Mouse (Mus musculus) adrenal gland, postnatal 25 days (tissue): ENCODE measurements around the gene Gls. TPM values are rescaled to one million over a fixed set of nuclear protein-coding genes. Genes with fewer than 3 reads are reported as not detected.
A peak's percentile ranks its signal among the peaks of the same experiment; 100 is the strongest.

ENCODE experiments used
- DNase-seq: peaks from one replicate; pipeline ENCODE4 v3.0.0; 2021; ENCODE audit warnings: mixed read lengths
- total RNA-seq: library from RNA; stranded (reverse); gene quantifications from 2 replicates; pipeline ENCODE4 v1.2.3, GENCODE M21; 2021

The Gls gene
- total RNA-seq, 1 experiment from 2014 or later: 104 TPM

DNA sequence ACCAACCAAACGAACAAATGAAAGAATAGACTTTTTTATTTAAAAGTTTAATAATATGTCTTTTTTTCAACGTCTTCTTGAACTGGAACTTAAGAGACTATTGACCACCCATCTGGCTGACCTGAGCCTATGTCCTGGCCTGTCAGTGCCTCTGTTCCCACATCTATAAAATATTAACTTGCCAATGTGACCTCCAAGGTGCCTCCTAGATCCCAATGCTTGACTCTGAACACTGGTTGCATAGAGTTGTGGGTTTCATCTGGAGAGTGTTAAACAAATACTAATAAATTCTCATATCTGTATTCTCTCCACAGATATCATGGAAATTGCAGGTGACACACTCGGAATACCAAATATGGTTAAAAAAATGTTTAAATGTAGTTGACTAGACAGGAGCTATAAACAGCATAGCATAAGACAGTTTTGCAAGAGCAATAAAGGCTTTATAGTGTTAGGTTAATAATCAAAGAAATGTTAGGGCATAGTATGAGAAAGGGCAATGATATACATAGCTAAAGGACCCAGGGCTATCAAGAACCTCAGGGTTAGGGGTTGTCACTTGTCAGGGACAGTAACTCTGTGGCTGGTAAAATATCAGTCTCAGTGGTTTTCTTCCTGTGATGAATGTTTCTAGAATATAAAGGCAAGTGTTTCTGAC lies 16.0 kb upstream of the Gls start:
- DNase-seq: no peak

DNA sequence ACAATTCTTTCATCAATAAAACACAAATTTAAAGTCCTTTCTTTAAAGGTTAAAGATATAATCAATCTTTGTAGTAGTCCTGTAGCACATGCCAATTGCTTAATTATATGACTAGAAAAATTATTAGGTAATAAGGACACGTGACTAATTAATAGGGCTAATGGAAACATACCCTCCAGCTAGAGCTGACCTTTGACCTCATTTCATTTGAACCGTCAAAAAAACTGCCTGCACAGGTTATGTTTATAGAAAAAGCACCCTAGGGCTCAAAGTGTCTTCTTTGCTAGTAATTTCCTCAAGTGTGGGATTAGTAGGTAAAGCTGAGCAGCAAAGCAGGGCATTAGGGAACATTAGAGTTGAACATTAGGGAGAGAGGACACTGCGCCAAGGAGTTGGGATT lies 9.2 kb upstream of the Gls start:
- no peak for DNase-seq

DNA sequence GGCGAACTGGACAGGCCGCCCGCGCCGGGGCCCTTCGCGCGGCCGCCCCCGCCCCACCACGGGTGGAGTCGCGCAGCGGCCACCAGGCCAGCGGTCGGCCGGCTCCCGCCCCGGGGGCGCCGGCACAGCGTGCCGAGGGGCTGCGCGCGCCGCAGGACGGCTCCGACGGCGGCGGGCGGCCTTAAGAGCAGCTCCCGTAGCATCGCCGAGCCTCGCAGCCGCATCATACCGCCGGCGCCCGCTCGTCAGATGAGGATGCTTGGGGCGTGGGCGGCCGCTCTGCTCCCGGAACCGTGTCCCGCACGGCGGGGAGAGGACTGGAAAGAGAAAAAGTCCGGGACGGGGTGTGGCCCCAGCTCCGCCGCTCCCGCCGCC lies 279 bp downstream of the Gls start:
- no peak for DNase-seq

DNA sequence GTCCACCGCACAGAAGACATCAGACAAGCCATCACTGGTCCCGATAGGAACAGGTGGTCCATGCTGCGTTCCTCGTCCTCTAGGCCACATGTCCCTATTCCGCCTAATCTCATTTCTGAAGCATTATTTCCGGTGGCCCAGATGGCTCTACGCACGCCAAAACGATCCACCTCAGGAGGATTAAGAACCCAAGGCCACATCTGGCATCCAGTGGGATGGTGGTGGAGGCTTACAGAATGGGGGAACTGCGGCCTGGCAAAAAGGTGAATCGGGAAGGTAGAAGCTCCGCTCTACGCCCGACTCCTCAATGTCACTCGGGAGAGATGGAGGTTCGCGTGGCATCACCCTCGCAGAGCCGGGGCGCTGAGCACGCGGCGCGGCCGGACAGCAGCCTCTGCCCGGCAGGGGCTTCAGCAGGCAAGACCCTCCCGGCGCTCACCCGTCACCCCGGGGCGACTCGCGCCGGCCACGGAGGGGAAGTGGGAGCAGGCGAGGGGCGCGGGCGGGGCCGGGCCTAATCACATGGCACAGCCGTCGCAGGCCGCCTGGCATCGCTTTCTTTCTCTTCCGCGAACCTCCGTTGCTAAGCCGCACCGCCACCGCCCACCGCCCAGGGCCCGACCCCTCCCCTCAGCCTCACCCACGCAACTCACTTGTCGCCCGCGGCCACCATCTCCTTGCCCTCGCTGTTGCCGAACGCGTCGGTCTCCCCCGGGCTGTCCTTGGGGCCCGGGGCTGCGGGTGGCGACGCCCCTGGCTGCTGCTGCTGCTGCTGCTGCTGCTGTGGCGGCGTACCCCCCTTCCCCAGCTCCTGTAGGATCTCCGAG lies 880 bp downstream of the Gls start:
- peak; percentile 67 for DNase-seq

DNA sequence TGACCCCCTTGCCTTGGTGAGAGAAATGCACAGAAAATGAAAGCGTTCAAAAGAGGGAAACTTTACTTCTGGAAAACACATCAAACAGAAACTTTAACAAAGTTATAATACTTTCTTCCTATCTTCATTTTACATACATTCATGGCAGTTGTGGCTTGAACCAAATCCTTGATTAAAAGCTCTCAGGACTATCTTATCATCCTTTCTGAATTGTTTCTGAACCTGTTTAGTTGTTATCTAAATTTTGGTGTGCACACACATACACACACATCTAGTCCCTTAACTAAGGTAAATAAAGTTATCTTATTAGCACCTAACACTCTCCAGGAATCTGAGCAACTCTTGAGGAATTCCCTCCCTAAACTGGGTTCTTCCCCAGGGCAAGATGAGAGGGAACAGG lies 2.6 kb downstream of the Gls start:
- DNase-seq: no peak

DNA sequence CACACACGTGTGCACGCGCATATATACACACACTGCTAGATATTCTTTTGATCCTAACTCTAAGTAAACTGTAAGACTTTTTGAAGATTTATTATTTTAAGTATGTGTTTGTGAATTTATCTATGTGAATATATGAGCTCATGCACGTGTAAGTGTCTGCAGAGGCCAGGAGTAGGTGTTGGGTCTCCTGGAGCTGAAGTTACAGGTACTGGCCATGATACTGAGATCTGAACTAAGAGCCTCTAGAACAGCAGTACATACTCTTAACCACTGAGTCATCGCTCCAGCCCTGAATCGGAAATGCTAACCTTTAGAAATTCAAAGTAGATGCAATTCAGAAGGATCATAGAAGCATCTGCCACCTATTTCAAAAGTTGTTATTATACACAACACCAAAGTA lies 4.9 kb downstream of the Gls start:
- no peak for DNase-seq

DNA sequence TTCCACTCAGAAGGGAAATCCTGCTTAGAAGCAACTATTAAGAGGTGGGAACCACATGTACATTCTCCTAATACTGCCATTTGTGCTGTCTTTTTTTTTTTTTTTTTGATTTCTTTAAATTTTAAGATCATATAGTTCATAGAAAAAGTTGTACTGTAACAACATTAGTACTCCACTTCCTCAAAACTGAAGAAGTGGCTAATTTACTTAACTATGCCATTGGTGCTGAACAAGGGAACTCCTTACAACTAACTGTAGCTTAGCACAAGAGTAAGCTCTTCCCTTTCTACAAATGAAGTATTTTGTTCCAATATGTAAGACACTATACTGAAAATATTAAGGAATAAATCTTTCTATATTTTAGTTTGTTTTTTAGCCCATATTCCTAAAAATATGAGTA lies 6.6 kb downstream of the Gls start:
- no peak for DNase-seq

DNA sequence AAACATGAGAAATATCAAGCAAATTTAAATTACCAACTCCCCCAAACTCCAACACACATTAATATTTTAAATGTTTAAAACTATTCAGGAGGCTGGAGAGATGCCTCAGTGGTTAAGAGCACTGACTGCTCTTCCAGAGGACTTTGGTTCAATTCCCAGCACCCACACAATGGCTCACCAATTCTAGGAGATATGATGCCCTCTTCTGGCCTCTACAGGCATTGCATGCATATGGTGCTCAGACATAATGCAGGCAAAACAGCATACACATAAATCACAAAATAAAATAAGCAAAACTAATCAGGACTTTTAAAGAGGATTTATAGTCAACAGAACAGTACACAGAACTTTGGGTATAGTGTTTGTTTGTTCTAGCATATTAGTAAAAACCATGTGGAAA lies 16.3 kb downstream of the Gls start:
- DNase-seq: no peak

DNA sequence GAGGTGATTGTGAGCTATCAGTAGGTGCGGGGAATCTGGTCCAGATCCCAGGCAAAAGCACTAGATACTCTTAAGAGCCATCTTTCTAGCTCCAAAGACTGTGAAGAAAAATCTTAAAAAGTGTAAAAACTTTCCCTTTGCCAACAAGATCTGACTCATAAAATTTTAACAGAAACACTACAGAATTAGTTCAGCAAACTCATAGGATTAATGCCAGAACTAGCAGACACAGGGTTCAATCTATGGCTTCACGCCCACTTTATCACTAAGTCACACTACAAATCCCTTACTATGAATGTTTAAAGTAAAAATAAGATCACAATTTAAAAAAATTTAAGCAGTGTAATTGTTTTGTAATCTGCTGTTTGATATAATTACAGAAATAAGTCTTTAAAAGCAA lies 50.0 kb downstream of the Gls start:
- no peak for DNase-seq

DNA sequence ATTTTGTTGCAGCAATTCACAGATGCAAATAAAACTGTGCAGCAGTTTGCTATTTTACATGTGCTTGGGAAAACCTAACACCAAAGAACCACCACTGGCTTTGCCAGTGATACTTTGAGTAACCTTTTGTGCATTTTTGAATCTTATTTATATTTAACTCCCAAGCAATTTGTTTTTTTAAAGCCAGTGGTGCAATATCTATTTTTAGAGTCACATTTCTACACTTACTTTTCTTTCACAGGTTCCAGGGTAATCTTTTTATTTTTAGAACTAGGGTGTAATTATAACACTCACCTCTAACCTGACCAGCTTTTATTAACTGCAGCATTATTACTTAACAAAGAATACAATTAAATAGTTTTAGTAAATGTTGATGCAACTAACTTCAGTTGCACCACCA lies 51.0 kb downstream of the Gls start:
- DNase-seq: no peak

DNA sequence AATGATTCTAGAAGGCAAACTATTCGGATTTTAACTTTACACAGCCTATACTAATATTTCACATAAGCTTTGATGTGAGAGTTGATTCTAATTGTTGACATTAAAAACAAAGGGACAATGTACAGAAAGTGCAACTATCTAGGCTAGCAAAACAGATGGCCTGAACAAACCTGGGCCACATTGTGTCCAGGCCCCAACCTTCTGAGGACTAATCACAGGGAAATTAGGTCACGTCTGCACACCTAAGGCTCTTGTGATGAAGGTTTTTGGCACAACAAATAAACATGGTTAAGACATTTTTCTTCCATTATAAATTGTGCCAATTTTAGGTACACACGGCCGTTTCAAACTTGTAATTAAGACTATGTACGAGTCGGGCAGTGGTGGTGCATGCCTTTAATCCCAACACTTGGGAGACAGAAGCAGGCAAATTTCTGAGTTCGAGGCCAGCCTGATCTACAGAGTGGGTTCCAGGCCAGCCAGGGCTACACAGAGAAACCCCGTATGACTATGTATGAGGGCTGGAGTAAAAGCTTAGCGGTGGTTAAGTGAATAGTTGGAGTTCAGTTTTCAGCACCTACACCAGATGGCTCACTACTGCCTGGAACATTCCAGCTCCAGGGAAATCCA lies 53.0 kb downstream of the Gls start:
- DNase-seq: no peak

DNA sequence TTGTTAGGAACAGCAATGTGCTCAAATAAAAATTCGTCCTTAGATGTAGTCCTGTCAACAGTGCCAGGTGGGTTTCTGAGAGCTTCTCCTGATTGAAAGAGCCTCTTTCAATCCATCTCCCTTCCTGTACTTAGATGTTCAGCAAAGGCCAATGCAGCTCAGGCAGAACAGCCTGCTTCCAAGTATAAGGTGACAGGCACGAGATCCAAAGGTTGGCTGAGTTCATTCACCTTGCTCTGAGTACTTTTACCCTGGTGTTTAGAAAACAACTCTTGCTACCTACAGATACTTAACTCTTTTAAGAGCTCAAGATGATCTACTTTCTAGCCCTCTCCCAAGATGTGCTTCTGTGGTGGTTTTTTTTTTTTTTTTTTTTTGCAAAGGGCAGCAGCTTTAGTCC lies 56.0 kb downstream of the Gls start:
- DNase-seq: no peak

DNA sequence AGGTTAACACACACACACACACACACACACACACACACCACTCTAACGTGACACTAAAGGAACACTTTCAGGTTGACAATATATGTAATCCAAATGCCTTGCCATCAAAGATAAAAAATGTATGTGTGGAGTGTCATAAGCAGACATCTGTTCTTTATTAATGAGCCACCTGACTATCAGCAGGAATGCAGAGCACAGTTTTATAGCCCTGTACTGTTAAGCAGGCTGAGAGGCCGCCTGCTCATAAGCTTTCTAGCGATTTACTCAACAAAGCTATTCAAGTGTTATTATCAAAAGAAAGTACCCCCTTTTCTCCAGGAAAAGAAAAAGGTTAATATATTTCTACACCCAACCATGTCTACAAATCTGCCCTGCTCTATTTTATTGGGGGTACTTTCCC lies 57.0 kb downstream of the Gls start:
- DNase-seq: no peak

DNA sequence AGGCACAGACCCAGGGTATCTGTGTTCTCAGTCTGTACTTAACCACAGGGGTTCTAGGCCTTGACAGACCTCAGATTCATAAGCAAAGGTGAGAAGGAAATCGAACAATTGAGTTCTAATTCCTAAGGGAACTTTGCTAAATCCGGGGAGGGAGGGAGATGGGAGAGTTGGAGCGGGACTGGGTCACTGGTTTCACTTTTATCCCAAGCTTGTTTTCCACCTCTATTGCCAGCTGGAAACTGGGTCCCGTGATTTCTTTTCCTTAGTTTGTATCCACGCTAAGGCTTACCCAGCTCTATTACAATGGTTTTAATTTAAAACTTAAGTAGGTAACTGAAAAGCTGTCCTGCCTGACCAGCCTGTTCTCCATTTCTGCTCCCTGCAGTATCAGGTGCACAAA lies 57.7 kb downstream of the Gls start:
- no peak for DNase-seq

DNA sequence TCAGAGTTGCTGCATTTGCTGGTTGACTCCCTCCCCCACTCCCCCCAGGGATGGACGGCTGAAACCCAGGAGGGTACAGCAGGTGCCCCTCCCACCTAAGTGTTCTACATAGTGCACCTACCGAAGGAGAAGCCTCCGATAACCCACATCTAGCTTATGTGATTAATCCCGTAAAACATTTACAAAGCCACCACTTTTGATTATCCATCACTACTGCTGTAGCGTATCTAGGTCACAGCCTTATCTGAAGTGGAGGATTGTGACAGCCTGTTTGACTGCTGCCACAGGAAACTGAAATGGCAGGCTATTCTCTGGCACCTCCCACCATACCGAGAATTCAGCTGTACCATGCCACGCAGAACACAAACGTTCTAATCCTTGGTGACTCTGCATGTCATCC lies 61.8 kb downstream of the Gls start:
- no peak for DNase-seq

DNA sequence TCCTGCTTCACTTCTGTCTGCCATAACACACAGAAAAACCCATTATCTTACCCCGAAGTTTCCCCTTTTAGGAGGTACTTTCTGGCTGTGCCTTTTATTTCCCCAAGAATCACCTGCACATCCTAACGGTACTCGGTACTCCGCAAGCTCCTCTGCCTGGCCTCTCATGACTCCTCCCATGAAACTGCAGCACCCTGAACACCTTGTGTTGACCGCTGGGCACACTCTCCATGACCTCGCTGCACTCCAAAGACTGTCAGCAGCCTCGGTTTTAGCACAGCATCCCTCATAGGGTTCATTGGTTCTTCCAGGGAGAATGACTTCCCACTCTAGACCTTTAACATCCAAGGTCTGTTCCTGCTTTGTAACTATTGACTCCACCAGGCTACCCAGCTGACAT lies 62.3 kb downstream of the Gls start:
- DNase-seq: no peak

DNA sequence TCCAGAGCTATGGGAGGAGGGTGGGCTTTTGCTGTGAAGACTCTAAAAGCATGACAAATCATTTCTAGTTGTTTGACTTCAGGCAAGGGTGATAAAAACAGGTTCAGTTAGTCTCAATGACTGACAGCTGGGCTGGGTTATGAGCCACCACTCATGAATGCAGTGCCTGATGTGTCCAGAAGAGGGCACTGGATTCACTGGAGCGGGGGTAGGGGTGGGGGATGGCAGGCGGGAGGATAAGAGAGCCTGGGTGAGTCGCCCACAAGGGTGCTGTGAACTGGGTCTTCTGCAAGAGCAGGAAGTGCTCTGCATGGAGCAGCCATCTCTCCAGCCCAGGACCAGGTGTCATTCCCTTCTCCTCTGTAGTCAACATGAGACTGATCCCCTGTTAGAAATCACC lies 63.0 kb downstream of the Gls start:
- peak; percentile 38 for DNase-seq

DNA sequence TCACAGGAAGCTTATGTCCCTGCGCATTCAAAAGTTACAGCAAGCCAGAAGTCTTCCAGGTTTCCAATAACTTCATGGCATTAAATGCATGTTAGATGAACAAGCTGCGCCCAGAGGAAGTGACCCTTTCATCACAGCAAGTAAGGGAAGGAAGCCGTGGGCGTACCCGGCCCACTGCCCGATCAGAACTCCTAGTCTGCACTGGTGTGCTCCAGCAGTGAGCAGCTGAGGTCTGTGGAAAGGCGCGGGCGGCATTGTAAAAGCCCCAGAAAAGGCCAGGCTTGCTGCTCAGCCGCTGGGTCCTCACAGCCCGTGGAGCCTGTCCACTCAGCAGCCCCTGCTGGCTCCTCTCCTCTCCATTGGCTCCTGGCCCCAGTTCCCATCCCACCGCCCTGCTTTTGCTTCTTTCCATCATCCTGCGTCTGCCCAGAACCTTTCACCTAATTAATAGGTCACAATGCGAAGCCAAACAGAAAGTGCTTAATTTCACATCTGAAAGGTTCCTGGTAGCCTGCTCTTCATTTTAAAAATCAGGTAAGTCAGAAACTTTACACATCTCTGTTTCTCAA lies 66.3 kb downstream of the Gls start:
- no peak for DNase-seq

DNA sequence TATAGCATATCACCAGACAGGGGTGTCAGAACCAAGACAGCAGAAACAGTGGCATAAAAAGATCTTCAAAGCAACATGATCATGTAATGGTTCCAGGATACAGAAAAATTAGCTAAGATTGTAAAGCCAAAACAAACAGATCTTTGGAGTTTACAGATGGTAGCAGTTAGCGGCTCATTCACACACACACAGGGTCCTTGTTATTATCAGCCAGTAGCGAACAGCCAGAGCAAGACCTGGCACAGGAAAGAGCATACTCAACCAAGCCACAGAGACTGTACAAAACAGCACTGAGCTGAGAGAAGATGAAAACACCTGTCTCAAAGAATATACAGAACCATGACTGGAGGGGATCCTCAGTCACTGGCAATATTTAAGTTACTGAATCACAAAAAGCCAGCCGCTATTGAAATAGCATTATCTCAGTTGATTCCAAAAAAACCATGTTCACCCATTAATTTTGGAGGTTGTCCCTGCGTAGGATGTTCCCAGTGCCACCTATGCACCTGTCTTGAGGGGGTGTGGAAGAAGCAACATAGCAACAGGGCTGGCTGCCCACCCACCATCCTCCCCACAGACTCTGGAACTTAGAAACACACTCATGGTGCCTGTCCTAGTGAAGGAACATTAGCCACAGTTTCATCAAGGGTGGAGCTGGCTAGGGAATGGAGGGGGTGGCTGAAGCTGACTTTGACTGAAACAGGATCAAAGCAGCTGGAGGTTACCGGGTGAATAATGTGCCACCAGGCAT lies 69.2 kb downstream of the Gls start:
- no peak for DNase-seq

DNA sequence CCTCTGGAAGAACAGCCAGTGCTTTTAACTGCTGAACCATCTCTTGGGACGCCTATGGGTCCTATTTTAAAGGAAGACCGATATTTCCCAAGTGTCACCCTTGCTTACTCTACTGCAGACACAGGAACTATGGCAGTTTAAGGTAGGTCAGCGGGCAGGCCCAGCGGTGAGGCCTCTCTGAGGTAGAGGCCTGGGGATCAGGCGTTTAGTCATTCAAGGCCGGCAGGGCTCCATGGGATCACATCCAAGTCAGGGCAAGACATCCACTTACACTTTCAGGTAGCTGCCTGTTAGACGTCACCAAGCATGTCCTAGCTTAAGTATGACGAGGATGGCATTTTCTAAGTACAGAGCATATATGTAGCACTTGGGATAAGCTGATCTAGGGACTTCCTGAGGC lies 71.9 kb downstream of the Gls start:
- no peak for DNase-seq

DNA sequence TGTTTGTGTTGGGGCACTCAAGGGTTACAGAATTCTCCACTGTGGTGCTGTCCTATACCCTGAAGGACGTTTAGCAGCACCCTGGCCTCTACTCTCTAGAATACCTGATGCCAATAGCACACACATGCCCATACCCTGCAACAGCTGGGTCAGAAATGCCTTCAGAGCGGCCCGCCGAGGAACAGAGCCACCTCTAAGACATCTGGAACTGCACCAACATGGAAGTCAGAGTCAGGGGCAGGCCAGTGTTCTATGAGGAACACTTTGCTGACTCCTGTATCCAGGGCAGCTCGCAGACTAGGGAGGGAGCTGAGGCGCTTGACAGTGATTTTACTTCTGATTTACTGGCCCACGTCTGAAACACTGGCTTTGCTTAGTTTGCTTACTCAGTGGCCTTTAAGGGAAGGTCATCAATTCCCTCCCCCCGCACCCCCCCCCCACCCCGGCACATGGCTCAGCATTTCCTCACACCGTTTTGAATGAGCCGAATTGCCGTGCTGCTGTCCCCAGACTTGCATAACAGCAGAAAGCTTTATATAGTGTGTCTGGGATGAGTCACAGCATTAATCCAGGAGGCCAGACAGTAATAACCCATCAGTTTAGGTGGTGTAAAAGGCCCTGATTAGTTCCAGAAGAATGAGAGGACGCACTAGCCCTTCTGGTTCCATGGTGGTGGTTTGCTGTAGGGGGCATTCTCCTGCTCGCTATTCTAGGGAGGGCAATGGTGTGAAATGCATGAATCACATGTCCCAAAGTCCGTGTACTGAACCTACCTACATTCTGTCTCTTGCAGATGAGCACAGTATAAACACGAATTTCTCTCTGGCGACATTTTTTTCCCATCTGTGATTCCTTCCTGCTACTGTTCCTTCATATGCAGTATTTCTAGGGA lies 74.3 kb downstream of the Gls start:
- DNase-seq: peak; percentile 15

DNA sequence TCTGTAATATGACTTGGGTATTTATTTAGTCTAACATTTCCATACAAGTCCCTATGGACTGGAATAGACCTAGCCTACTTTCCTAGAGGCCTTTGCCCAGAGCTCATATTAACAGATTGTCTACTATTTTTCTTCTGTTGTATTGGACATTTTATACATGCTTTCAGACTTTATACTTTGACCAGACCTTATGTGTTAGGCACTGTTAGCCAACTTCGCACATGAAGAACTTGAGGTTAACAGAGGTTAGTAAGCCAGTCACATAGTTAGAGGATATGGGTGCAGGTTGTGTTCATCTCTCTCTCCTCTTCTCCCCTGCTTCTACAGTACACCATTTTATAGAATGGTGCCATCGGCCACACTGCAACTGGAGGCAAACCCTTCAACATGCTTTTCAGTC lies 75.0 kb downstream of the Gls start:
- DNase-seq: no peak
